Mouse (Mus musculus) yolk sac, embryonic 10.5 days (tissue): Measurements from ENCODE around the gene Tecr.
A peak's percentile ranks its signal among the peaks of the same experiment; 100 is the strongest.

ENCODE experiments used
- DNase-seq: peaks from one replicate; pipeline ENCODE4 v3.0.0-alpha.2; 2017; ENCODE audit warnings: low spot score

The Tecr gene

DNA sequence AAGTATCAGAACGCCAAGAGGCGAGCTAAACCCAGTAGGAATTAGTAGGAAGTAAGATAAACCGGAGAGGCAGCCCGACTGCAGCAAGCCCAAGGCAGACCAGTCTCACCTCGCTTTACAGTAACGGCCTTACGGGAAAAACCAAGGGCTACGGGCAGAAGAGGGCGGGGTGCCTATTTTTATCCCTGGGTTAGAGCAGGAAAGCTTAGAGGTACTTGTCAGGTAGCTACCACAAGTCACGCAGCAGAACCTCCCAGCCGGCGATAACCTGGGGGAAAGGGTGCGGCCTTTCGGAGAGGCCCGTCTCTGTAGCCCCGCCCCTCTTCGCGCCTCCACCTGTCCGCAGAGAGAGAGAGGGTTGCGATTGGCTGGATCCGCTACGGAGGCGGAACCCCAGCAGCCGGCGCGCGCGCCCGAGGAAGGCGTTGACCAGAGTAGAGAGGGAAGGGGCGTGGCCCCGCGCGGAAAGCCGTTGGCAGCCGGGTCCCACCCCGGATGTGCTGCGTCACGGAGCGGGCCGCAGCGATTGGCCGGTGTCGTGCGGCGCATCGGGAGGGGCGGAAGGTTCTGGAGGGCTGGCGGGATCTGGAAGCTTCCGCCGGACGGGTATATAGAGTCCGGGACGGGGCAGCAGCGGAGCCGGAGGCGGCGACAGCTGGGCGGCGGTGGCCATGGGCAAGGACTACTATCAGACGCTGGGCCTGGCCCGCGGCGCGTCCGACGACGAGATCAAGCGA lies at the start of gene Tecr, which contains the start of gene Dnajb1:
Gene Tecr, minus strand, starts transcription at position 311 of the 737 bp plus-strand sequence.
Gene Dnajb1, plus strand, starts transcription at position 533 of the 737 bp plus-strand sequence.
- peak; percentile 100 for DNase-seq

DNA sequence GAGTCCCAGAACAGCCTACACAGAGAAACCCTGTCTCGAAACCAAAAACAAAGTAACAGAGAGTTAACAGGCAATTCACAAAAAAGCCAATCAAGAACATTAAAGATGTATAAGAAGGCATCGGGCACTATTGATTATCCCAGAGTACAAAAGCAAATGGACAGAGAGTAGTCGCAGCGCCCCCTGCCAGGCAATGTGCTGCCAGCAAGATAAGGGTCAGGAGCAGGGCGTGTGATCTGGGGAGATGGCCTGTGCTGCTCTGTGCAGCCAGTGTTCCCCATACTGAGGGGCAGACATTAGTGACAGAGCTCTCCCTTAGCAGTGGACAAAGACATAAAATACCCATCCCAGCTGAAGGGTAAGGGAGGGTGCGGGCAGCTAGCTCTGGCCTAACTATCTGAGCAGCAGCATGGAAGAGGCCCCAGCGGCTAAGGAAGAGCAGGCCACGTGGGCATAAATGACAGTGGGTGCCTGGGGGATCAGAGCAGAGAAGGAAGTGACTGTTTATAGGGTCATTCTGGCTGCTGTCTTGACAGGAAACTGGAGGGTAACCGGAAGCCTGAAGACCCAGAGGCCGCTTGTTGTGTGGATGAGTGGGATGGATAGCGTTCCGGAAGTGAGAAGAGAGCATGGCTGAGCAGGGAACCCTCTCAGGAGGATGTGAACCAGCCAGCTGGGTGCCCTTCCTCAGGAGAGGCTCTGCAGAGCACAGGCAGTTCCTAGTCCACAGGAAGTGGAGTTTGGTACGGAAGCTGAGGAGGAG lies 48.9 kb upstream of the Tecr start:
- DNase-seq, result no peak

DNA sequence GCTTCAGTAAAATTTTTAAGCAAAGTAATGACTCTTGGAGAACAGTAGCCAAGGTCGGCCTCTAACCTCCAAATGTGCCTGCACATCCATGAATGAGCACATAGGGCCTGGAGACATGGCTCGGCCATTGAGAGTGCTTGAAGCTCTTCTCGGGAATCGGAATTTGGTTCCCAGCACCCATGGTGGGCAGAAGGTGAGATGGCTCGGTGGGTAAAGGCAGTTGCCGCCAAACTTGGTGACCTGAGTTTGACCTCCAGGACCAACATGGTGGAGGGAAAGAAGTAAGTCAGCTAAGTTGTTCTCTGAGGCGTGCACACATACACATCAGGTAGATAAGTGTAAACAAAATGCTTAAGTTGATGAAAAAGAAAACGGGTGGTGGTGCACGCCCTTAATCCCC lies 48.3 kb upstream of the Tecr start:
- no peak for DNase-seq

DNA sequence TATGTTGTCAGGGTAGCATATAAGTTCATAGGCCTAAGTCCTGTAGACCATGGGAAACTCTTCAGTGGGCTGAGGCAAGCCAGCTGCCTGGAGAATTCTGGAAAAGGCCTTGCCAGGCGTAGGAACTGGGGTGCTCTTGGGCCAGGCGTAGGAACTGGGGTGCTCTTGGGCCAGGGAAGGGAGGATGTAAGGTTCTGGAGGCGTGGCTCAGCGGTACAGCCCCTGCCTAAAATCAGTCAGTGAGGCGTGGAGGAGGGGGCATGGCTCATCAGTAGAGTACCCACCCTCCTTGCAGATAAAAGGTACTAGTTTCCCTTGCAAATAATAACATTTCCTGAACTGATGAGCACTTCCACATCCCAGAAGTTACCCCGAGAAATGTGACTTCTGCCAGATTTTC lies 47.0 kb upstream of the Tecr start:
- DNase-seq, result no peak

DNA sequence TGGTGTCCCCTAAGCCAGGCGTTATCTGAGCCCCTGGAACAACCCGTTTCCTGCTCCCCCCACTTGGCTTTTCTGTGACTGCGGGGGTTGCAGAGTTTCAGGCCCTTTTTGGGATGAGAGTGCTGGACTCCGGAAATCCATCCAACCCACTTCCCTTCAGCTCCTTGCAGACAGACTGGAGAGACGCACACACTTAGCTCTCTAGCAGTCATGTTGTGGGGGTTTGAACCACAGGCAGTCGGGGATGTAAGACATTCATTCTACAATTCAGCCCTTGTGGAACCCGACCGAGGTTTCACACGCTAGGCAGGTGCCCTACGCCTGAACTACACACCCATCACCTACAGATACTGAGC lies 45.9 kb upstream of the Tecr start:
- no peak for DNase-seq

DNA sequence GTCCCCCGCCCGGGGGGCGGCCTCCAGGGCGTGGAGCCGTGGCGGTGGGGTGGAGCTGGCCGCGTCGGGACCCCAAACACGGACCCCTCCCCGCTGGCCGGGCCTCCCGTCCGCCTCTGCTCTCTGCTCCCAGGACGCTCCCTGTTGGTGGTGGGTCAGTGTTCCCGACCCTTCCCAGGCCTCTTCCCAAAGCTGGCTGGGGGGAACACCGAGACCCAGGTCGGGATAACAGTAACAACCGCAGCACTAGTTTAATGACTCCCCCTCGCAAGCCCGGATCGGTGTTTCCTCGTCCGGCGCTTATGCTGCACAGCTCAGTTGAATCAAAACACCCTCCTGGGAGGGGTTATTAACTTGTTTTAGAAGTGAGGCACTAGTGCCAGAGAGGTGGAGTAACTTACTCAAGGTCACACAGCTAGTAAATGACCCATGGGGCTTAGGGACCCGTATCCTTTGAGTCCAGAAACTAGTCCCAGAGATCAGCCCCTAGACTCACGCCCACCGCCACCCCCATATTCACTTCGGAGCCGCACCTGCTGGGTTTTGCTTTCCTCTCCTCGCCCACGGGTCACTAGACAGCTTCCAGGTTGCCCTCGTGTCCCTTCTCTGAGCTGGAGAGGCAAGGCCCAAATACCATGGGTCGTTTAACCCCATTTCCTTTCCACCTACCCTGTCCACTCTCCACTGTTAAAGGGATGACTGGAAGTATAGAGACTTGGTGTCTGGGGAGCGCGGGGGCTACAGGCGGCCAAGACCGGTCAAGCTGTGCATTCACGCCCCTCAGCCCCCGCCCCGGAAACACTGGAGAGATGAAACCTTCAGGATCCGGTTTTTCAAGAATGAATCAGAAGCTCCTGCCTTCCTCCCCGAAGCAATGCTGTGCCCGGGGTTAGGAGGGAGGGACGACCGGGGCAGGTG lies 45.2 kb upstream of the Tecr start:
- no peak for DNase-seq

DNA sequence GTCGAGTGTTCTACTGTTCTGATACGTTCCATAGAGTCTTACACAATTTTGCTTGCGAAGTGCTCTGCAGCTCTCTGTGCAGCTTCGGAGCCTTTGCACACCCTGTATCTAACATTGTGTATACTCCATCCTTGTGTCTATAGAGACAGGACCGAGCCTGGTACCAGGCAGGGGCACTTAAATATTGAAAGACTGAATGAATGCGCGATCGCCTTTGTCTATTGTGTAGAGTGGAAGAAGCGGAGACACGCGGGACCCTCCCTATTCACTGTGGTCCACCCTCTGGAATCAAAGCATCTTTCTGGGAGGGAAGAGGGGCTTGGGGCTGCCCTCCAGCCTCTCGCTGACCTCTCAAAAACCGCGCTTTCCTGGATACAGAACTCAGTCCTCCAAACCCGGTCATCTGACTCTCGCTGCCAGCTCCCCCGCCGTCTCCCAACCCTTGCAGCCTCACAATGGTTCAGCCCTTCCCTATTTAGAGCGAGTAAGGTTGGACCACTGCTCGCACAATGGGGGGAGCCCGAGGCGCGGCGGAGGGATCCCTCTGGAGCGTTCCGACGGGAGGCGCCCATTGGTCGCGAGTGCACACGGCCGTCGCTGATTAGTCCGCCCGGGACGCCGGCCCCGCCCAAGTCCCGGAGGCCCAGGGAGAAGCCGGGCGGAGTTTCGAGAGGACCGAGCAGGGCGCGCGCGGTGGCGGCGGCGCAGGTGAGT lies 44.4 kb upstream of the Tecr start, which contains the start of gene Gipc1:
Gene Gipc1, plus strand, starts transcription at position 648 of the 714 bp plus-strand sequence.
- DNase-seq, result peak; percentile 98

DNA sequence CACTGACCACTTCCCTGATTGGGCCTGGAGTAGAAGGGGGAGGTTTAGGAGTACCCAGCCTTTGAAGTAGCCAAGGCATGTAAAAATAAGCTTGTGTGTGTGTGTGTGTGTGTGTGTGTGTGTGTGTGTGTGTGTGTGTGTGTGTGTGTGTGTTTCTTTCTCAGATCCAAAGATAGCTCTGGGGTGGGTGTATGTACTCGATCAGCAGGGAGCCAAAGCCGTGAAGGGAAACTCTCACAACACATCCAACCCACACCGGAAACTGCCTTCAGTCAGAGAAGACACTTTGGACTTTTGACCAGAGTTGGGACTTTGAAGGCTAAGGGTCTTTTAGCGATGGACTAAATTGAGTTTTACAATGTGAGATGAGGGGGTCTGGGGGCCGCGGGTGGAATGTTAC lies 41.9 kb upstream of the Tecr start:
- no peak for DNase-seq

DNA sequence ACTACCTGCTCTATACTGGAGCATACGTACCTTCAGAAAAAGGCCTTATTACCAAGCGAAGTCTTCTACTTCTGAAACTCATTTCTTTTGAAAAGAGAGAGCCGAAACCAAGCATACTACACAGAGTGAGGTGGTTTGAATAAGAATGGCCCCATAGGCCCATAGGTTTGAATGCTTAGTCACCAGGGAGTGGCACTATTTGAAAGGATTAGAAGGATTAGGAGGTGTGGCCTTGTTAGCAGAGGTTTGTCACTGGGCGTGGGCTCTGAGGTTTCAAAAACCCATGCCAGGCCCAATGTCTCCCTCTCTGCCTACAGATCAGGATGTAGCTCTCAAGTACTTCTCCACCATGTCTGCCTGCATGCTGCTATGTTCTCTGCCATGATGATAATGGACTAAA lies 40.3 kb upstream of the Tecr start:
- DNase-seq, result no peak

DNA sequence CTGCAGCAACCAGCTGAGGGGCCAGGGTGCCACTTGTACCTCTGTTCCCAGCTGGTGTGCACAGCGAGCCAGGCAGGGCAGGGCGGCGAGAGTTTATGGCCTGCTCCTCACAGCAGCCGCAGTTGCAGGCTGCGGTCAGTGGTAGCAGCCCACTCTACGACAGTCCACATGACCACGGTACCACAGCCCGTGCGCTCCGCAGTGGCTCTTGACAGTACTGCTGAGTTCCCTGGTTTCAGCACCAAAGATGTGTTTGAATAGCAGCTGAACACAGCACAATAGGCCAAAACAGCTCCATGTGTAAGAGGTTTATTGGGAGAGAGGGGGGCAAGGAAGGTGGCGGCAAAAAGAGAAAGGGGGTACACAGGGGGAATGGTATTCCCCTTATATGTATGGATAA lies 39.7 kb upstream of the Tecr start:
- no peak for DNase-seq

DNA sequence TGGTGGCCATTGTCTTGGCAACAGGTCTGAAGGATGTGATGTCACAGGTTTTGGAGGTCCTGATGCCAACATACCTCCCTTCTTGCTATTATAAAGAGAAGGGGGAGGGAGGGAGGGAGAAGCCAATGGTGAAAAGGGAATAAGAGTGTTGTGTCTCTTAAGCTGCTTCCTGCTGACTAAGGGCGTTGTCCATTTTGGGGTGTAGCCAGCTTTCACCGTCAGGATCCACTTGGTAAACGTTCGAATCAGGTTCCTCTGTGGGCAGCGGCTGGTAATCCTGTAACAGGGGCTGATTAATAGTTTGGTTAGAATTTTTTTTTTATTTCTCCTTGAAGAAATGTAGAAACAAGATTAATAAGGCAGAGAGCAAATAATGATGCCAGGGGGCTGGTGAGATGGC lies 31.9 kb upstream of the Tecr start:
- no peak for DNase-seq

DNA sequence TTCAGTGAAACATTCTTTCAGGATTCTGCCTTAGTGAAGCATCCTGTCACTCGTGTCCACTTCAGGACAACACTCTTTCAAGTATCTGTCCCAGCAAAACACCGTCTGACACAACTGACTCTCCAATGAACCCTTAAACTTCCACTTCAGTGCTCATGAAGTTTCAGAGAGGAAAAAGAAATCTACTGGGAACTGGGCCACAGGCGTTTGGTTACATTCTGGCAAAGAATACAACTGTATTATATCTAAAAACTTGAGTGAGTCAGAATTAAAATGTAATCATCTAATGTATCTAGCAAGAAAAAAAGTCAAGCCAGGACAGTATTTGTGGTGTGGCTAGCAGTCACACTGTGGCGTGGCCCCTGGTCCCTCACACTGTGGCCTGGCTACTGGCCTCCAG lies 31.1 kb upstream of the Tecr start:
- DNase-seq, result no peak

DNA sequence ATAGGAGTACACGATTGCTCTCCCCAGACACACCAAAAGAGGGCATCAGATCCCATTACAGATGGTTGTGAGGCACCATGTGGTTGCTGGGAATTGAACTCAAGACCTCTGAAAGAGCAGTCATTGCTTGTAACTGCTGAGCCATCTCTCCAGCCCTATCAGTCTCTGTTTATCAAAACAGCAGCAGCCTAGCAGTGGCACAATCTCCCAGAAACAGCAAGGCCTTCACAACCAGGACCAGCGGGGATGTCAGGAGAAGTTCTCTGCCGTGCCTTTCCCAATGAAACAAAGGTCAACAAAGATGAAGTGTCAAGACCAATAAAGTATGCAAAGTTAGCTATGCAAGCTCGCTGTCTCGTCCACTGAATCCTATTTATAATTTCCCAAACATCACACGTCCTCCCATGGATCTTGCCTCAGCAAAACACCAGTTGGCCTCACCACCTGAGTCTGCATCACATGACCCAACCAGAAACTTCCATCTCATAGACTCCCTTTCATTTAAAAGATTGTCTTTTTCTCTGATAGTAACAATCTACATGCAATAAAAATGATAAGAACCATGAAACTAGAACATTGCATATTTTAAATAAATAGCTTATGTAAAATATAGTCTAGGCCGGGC lies 24.4 kb upstream of the Tecr start:
- no peak for DNase-seq

DNA sequence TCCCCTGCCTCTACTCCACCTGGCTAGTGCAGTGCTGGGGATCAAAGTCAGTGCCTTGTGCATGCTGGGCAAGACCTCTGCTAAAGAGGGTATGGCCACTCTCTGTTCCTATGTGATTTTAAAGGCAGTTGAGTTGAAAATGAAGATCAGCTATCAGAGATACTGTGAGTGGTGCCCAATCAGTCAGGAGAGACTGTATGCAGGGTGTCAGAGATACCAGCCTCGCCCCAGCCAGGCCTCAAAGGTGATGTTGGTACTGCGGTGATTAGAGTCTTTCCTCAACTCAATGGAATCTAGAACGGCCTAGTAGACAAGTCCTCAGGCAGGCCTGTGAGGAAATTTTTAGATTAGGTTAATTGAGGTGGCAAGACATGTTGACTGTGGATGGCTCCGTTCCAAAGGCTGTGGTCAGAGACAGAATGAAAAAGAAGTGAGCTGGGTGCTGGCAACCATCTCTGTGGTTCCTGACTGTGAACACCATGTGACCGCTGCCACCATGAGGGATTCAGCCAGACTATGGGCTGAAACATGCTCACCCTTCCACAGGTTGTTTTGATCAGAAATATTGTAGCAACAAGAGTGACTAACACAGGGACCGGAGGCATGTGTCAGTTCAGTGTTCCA lies 18.0 kb upstream of the Tecr start:
- no peak for DNase-seq

DNA sequence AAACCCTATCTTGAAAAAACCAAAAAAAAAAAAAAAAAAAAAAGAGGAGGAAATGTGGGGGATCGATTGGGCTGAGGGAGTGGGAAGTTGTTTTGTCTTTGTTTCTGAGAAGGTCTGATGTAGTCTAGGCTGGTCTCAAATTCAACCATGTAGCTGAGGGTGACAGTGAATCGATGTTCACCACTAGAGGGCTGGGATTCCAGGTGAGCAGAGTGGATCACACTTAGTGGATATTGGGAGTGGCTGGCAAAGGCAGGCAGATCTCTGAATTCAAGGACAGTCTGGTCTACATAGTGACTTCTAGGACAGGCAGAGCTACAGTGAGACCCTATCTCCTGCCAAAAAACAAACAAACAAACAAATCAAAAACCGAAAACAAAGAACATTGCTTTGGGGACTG lies 17.0 kb upstream of the Tecr start:
- no peak for DNase-seq

DNA sequence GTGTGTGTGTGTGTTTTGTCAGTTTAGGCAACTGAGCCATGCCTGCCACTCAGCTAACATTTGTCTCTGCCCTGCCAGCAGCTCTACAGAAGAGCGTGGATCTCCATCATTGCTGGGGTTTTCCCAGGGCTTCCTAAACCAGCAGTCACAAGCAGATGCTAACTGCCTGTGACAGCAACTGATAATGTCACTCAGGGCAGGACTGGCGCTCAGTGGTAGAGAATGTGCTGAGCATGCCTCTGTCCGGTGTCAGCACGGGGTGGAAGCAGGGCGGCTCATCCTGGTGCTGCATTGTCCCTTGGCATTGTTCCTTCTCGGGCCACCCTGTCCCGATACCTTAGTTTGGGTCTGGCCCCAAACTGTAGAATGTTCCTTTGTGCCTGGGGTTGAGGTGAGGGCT lies 15.8 kb upstream of the Tecr start:
- DNase-seq, result no peak

DNA sequence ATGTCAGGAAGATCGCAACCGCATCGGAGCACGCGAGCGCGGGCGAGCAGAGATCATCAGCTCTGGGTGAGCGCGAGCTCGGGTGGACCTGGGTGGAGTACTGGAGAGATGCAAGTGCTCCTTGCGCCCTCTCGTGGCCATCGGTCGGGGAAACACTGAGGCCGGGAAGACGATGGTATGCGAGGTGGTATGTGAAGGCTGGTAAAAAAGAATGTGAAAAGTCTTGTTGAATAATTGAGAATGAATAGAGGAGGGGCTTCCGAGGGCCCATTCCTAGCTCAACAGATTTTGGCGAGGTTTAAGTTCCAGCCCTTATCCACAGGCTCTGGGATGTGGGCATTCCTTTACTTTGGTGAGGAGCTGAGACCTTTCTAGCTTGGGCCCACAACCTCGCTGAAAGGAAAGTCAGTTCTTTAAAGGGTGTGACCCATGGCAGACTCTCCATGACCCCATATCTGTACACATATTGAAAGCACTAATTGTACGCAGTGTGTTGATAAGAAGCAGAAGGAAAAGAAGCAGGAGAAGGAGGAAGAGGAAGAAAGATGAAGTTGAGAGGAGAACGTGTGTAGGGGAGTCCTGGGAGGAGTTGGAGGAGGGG lies 14.7 kb upstream of the Tecr start:
- peak; percentile 78 for DNase-seq

DNA sequence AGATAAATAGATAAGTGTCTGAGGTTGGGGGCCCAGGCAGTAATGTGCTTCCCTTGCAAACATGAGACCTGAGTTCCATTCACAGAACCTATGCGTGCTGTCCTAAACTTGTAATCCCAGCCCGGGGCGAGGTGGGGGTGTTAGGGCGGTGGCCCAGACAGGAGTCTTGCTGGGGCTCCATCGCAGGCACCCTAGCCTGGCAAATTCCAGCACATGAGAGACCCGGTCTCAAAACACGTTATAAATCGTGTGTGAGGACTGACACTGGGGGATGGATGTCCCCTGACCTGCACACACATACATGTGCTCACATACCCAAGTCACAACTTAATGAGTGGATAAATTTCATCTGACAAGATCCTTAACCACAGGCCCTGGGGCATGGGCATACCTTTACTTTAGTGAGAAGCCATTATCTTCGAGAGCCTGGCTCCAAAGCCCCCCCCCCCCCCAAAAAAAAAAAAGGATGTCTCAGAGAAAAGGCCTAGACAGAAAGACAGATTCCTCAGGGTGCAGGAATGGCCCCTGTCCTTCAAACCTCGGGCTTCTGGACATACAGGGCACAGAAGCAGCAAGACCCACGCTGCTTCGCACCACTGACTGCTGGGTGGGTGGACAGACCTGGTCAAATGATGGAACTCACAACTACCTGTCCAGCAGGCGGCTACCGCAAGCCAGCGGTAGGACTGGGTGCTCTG lies 14.1 kb upstream of the Tecr start:
- no peak for DNase-seq

DNA sequence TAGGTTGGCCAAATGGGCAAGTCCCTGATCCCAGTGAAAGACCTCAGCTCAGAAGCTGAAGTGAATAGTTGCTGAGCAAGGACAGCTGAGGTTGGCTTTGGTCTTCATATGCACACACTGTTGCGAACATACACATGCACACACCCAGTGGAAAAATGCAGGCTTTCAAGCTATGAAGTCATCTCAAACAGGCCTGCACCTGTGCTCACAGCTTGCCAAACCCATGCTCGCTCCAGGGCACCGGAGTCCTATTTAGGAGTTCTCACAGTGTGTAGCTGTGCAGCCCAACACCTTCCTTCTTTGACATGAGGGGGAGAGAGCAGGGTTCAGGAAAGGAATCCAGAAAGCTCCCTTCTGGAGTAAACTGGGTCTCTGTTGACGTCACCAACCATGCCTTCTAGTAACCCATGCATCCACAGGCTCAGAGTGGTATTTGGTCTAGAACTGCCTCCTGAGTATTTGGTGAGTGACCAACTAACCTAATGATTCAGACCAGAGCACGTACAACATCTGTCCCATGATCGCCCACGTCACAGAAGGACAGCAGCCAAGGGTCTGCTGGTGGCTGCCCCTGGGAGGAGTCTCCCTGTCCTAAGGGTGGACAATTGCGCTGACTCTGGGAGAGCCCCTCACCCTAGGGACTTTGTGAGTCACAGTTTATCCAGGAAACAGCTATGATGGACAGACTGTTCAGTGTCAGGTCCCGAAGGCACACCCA lies 12.0 kb upstream of the Tecr start:
- DNase-seq, result no peak
